Mouse (Mus musculus): ENCODE measurements around the gene Trmt10a. TPM values are rescaled to one million over a fixed set of nuclear protein-coding genes. Genes with fewer than 3 reads are reported as not detected.

Gene Trmt10a
- polyA plus RNA-seq (2017; shearing (Covaris generic)), result 3.3 TPM

DNA sequence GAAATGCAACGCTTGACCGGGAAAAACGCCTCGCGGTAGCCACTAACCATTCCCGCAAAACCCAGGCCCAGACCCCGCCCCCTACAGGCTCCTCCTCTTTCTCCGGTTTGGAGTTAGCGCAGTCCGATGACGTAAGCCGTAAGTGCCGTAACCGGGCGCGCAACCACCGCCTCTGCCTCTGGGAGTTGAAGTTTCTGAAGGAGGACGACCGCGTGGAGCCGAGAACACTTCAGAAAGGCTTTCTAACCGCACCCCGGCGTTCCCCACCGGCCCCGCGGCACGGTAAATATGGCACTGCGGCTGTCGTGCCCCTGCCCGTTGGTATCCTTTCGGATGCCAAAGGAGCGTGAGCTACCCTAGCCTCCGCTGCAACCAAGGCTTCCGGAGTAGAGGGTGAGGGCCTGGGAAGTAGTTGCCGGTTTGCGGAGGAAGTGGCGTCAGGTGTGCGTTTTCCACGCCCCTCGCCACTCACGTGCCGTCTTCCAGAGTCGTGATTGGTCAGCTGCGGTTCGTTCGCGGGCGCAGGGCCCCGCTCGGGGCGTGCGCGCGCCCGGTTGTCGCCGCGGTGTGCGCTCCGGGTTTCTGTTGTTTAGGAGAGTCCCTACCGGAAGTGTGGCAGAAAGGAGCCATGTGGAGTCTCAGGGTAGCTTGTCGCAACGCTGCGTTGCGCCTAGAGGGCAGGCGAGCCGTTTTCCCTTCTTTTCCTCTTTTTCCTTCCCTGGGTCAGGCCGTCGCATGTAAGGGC is at the start of gene Trmt10a:
Trmt10a (plus strand) TSS at position 134 of the 745 bp plus-strand sequence.

DNA sequence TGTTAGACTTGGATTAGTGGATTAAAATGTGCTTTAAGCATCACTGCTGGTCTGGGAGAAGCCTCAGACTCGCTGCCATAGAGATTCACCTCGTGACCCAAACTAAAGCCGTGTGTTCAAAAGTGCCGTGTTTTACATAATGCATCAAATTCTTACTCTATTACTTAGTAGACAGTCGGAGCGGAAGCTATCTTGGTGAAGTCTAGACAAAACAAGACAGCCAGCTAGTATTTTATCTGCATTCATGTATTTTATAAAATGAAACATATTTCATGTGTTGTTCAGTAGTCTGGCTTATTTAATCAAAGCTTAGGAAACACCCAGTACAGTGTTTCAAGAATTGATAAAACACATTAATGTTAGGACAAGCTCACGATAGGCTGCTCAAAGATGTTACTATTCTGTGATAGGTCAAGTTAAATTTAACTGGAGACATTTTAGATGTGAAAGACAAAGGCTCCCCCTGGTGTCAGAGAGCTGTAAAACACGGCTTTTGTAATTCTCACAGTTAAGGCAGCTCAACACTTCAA is 1.5 kb downstream of the Trmt10a start, which contains the start of gene Mttp:
Mttp (minus strand) TSS at position 327 of the 530 bp plus-strand sequence.

DNA sequence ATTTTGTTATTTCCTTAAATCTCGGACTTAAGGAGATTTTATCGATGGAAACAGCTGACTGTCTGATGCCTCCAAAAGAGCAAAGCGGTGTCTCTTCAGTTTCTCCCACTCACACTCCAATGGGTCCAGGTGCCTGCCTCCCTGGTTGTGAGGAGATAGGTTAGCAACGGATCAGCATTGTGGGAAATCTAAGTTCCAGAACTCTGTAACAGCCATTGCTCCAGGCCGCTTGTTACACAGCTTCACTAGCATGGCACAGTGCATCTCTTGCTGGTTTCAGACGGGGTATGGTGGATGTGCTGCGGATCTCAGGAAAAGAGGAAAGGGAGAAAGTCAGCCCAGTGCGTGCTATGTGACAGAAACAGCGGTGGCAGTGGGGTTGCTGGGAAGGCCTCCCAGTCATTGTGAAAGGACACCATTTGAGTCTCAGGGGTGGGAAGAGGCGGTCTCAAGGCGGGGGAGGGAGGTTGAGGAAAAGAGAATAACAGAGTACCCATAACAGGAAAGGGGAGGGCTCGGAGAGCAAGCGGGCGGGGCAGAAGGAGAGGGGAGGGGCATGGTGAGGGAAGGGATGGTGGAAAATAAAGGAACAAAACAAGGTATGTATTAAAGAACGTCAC is 50.5 kb downstream of the Trmt10a start, which contains the start of gene 4930579F01Rik:
4930579F01Rik (minus strand) TSS at position 143 of the 620 bp plus-strand sequence.

Other genes starting within 250 kb of the Trmt10a start
- gene Lamtor3, start 224.9 kb upstream of the Trmt10a start, polyA plus RNA-seq (2017; shearing (Covaris generic)), result 73.1 TPM
- gene Dapp1, start 161.9 kb upstream of the Trmt10a start, polyA plus RNA-seq (2017; shearing (Covaris generic)), result 63.9 TPM
- gene 1110002E22Rik, start 78.4 kb upstream of the Trmt10a start, polyA plus RNA-seq (2017; shearing (Covaris generic)), result not detected
- not detected for gene Gm5105, start 76.1 kb upstream of the Trmt10a start, polyA plus RNA-seq (2017; shearing (Covaris generic))
- 3.0 TPM for gene Mttp, start 1.5 kb downstream of the Trmt10a start, polyA plus RNA-seq (2017; shearing (Covaris generic))
- not detected for gene 4930579F01Rik, start 50.4 kb downstream of the Trmt10a start, polyA plus RNA-seq (2017; shearing (Covaris generic))
- gene Adh7, start 74.3 kb downstream of the Trmt10a start, polyA plus RNA-seq (2017; shearing (Covaris generic)), result 0.77 TPM
- gene Adh1, start 117.5 kb downstream of the Trmt10a start, polyA plus RNA-seq (2017; shearing (Covaris generic)), result not detected
- gene Adh6a, start 169.8 kb downstream of the Trmt10a start, polyA plus RNA-seq (2017; shearing (Covaris generic)), result not detected
- gene Adh6b, start 198.3 kb downstream of the Trmt10a start, polyA plus RNA-seq (2017; shearing (Covaris generic)), result not detected

All from effector memory CD4-positive, alpha-beta T cell, adult 7 months (primary cell).